Mouse (Mus musculus): ENCODE data around the gene Plpp4.

The Plpp4 gene

DNA sequence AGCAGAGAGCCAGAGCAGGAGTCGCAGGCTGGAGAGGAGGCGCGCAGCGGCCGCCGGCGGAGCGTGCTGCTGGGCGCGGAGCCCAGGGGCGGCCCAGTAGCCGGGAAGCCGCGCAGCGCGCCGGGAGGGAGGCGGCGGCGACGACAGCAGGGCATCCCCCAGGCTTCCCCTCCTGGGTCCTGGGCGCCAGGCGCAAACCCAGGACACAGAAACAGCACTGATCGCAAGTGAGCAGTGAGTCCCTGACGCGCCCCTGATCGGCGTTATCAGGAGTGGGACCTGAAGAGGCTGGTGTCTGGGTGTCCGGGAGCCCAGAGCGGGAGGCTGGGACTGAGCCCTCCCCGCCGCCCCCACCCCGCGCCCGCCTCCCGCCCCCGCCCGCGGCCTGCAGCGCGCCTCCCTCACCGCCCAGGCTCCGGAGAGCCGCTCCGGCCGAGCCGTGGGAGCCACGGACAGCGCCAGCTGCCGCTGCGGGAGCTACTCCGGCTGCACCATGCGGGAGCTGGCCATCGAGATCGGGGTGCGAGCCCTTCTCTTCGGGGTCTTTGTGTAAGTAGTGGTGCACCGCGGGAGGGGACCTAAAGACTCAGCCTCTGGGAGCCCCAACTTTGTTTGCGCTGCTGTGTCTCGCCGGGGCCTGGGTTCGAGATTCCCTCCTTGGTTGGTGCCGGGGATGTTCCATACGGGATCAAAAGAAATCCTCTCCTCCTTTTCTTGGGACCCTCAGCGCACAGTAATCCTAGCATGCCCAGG is at the start of gene Plpp4:
Plpp4 (plus strand) TSS at position 411 of the 753 bp plus-strand sequence.
- in situ Hi-C loops (cut with MboI, MseI), result no loop called here

DNA sequence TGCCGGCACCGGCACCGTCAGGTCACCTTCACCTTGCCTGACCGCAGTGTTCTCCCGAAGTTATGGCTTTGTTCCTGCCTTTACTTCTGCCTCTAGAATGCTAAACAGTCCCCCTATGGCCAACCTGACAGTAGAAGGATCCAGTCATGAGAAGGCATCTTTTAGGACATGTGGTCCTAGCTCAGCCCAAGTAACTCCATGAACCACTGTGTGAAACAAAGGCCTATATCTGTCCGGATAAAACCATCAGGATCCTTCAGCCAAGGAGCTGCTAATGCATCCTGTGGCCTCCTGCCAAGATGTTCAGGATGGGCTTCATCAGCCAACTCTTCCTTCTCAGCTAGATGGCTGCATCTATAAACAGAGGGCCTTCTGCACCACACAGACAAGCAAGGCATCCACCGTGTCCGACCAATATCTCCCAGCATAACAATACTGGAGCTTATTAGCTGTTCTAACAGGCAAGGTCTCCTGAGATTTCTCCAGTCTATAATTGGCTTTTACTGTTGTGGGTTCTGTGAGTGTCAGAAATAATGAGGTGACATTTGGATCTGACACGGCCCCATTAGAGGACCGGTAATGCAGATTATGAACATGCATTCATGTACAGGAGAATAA is 40.8 kb upstream of the Plpp4 start:
- in situ Hi-C loops (cut with MboI, MseI), result no loop called here

DNA sequence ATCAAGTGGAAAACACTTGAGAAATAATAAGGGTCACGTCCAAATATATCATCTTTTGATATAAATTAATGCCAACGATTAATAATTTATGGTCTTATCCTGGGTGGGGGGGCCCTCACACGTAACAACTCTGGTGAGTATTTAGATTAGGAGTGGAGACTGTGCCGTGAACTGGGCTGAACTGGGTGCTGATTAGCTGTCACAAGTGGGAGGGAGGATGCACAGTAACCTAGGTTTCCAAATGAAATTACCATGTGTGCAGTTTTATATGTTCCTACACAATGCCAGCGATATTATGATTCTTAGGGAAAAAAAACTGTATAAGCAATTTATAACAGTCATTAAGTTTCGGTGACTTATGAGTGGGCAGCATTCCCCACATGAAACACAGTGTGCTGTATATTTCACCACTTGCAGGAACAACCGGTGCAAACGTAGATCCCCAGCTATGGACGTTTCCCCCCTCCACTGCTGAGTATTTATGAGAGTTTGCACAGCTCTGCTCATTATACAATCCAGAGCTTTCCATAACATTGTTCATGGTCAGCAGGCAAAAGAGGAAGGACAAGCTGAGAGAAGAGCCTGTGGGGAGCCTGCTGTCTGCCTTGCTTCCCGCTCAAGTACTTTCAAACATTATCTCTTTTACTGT is 40.2 kb upstream of the Plpp4 start:
- in situ Hi-C loops (cut with MboI, MseI), result no loop called here

DNA sequence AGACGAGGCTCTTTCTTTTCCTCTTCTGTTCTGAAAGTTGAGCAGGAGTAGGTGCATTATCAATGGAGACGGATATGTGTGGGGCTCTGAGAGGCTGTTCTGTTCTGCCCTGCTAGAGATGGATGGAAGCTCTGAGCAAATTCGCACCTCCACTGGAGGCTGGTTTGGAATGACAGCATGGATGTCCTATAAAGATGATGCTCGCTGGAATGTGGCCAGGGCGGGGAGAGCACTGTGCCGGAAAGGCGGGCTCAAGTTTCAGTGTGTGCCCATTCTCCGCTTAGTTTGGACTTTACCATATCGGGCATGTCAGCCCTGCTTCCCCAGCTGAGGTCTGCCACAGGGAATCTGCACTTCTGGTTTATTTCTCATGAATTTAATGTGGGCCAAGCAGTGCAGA is 35.9 kb upstream of the Plpp4 start:
- in situ Hi-C loops (cut with MboI, MseI), result no loop called here

DNA sequence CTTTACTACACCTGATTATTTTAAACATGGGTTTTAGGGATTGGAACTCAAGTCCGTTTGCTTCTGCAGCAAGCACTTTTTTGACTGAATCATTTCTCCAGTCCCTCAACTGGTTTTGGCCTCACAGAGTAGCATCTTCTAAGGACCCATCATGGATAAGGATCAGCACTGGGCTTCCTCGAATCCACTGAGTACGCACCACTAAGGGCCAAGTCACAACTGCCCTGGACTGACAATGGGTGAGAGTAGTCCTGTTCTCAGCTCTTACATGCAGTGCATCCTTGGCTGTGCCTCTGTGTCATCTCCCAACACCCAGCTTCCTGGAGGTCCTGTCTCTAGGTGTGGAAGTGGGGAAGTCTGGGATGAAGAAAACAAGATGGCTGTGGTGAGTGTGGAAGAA is 35.2 kb upstream of the Plpp4 start:
- in situ Hi-C loops (cut with MboI, MseI), result no loop called here

DNA sequence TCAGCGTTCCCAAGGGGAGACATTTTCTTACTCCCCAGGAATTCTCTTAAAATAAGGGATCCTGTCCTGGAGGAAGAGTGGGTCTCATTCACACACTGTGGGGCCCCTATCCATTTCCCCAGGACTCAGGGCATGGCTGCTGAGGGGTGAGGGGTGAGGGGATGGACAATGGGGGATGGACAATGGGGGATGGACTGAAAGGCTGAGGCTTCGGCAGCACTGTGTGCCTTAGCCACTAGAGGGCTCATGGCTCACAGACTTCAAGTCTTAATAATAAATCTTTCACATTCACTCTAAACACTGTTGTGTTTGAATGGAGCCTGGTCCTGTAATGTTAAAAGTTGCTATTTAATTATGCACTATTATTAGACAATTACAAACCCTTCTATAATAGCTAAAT is 21.4 kb upstream of the Plpp4 start:
- in situ Hi-C loops (cut with MboI, MseI), result no loop called here

DNA sequence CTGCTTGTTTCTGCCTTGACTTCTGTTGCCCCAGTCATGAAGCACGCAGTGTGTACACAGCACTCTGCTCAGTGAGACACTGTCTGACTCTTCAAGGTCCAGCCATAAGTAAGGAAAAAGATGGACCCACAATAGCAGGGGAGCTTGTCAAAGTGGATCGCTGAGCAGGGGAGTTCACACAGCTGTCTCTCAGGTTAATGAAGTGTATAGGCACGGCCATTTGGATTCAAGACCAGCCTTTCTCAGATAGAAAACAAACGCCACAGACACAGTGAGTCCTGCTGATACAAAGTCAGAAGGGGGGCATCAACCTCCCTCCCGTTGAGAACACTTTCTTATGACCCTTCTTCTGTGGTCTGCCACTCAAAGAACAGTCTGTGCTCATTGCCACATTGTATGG is 20.8 kb upstream of the Plpp4 start:
- in situ Hi-C loops (cut with MboI, MseI), result no loop called here

DNA sequence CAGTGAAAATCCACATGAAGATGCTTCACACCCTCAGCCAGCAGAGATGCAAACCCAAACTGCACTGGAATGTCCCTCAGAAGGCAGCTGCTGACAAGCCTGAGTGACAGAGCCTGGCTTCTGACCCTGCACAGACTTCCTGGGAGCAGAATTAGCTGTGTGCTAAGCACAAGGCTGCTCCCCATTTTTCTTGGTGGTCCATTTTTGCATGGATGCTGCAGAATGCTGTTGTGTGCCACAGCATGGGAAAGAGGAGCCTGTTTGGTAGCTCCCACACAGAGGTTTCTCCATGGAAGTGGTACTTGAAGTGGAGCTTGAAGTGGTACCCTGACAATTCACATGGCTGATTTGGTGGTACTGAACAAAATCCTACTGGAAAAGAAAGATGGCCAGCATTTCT is 5.8 kb upstream of the Plpp4 start:
- in situ Hi-C loops (cut with MboI, MseI), result no loop called here

DNA sequence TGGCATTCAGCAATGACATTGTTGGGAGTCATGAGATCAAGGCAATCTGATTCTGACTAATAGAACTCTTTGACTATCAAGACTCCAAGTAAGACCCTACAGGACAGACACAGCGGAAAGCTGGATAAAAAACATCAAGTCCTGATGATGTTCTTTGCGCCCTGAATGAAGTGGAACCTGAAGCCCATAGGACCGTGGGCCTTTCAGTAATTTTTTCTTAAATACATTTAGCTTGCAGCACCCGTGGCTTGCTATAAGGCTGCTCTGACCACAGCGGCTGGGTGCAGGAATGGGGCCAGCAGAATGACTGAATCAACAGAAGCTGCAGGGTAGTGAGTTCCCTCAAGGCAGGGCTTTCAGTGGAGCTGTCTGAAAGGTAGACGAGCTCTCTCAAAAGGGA is 3.4 kb upstream of the Plpp4 start:
- in situ Hi-C loops (cut with MboI, MseI), result no loop called here

DNA sequence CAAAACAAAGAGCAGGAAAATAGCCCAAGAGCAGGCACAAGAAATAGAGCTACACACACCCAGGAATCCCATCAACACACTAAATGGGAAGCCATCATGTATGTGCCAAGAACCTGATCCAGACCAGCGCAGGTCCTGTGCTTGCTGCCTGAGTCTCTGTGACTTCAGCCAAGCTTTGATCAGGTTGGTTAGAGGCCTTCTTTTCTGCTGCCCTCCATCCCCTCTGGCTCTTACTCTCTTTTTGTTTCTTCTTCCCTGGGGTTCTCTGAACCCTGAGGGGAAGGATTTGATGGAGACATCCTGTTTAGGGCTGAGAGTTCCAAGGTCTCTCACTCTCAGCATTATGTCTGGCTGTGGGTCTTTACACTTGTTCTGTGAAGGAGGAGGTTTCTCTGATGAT is 2.7 kb upstream of the Plpp4 start:
- in situ Hi-C loops (cut with MboI, MseI), result no loop called here

DNA sequence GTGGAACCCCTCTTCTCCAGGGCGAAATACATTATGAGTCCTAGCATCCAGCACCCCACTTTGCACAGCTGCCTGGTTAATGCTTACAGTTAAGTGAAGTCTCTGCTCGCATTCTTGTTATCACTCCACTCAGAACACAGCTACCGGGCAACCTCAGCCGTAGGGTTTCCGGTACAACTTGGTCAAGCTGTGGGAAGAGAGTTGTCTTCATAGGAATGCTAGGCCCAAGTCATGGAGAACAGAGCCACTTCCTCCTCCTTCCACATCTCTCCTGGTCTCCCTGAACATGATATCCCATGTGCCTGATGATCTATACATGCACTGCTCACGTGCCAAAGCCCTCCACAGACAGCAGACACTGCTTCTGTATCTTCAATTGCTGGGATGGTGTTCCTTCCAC is 1.4 kb upstream of the Plpp4 start:
- in situ Hi-C loops (cut with MboI, MseI), result no loop called here

DNA sequence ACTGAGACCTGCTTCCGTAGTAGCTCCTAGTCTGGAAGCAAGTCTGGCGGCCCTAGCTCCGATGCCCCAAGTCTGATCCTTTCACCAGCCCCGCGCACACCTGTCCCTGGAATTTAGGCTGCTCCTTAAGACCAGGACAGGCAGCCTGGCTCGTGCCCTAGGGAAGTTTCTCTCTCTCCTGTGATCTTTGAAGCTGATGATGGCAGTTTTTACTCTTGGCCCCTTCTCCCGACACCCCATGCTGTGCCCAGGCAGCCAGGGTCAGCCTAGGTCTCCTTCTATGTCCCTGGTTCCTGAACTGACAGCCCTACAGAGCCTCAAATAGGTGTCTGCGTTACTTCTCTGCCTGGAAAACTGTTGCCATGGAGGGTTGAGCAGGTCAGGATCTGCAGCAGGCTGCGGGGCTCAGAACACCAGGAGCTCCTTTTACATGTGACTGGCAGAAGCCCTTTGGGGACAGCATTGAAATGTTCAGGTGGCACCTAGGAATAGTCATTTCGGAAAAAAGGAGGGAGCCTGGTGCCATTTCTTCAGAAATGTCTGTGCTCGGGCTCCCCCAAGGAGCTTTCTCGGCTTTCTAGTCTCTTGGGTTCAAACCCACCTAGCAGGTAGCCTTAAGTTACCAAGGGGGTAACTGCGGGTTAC is 665 bp downstream of the Plpp4 start:
- in situ Hi-C loops (cut with MboI, MseI), result no loop called here

DNA sequence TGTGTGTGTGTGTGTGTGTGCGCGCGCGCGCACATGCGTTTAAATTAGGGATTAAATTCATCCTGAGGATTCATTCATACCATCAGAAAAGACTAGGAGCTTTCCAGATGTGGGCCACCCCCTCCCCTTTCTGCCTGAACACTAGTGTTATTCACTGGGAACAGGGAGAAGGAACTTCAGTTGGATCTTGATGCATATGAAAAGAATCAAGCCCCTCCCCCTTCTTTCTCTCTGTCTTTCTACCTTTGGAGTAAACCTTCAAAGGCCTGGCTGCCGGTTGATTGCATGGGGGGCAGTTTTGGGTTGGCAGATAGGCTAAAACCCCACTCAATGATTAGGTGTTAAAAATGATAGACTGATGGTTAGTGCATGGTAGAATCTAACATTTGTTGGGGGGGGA is 1.5 kb downstream of the Plpp4 start:
- in situ Hi-C loops (cut with MboI, MseI), result no loop called here

DNA sequence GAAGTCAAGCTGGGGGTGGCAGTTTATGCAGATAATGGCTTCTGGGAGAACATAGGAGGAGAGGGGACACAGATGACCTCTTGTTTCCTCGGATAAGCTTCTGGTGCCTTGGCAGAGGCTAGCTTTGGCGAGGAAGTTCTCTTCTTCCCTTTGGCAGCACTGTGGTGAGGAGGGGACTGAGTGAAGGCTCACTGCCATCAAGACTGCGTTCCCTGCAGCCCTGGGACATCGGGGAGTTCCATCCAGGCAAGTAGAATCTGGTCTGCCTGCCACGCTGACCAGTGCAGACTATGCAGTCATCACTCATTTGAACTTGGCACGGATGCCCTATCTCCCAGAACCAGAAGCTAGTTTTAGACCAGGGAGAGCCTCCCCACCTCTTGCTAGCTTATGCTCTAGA is 2.4 kb downstream of the Plpp4 start:
- in situ Hi-C loops (cut with MboI, MseI), result no loop called here

DNA sequence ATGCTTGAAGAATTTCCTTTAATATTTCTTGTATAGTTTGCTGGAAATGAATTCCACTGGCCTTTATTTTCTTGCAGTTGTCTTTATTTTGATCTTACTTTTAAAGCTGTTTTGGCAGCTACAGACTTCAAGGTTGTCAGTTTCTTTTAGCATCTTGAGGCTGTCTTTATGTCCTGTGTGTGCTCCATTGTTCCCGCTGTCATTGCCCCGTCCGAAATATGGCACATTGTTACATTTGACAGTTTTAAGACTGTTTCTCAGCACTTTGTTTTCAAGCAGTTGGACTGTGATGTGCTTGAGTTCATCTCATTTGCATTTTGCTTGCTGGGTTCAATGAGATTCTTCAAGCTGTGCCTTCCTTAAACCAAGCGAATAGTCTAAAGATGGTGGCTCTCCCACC is 17.0 kb downstream of the Plpp4 start:
- in situ Hi-C loops (cut with MboI, MseI), result no loop called here

DNA sequence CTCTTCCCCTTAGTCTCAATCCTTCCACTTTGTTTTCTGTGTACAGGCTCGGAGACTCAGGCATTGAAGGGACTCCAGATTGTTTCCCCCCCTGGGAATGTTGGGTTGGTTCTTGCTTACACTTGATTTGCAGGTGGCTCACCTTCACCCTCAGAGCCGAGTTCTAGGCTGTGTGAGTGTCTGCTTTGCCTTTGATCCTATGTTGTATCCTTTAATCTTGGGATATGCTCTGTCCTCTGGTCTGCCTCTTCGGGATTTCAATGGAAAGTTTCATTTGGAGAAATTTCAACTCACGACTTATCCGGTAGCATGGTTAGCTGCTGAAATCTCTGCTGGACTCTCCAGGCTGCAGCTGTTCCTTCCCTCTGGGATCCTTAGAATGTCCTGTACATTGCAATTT is 17.9 kb downstream of the Plpp4 start:
- in situ Hi-C loops (cut with MboI, MseI), result no loop called here

DNA sequence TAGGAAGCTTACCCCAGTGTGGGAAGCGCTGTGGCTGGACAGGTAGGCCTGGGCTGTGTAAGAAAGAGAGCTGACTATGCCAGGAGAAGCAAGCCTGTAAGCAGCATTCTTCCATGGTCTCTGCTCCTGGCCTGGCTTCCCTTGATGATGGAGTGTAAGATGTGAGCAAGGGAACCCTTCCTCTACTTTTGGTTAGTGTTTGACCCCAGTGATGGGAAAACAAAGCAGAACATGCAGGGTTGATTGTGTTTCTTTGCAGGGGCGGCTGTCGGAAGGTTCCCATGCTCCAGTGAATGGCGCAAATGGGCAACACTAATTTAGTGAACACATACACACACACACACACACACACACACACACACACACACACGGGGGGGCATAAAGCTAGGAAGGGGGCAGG is 20.9 kb downstream of the Plpp4 start:
- in situ Hi-C loops (cut with MboI, MseI), result no loop called here

DNA sequence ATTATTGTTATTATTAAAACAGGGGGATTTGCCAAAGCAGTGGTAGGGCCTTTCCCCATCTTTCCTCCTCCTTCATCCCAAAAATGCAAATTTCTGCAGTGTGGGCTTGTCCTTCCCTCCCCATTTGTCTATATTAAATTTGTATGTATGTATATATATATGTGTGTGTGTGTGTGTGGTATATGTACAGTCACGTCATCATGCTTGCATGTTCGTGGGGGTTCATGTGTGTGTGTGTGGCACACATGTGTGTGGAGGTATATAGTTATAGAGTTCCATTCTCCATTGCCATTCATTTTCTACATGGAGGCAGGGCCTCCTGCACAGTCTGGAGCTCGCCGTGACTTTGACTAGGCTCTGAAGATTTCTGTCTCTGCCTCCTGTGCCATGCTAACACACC is 22.0 kb downstream of the Plpp4 start:
- in situ Hi-C loops (cut with MboI, MseI), result no loop called here

DNA sequence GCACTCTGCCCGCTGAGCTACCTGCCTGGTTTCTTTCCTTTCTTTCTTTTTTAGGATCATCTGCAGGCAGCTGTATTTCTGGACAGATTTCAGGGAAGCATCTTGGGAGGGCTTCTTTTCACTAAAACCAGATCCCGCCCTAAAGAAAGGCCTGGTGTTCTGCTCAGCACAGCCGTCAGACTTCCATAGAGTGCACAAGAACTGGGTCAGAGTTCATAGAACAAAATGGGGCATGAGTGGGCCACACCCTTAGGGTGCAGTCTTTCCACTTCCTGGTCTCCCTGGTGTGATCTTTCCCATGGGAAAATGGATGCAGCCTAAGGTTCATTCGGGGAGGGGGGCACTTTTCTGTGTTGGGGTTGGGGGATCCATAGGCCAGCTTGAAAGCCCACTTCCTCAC is 22.4 kb downstream of the Plpp4 start:
- in situ Hi-C loops (cut with MboI, MseI), result no loop called here

DNA sequence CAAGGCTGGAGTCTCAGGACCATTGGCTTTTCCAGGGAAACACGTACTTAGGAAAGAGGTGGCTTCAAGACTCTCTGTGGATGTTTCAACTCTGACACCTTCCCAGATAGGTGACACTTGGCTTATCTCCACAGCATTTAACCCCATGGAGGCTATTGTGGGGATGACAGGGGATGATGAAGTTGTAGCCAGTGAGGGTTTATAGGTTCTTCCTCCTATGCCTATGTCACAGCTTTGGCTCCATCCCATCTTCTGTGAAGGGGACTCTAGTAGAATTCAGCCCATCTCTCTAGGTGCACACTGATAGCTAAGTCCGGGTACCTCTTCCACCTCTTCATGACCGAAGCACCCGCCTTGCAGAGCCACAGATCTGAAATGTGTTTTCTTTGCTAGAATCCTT is 25.1 kb downstream of the Plpp4 start:
- in situ Hi-C loops (cut with MboI, MseI), result no loop called here

DNA sequence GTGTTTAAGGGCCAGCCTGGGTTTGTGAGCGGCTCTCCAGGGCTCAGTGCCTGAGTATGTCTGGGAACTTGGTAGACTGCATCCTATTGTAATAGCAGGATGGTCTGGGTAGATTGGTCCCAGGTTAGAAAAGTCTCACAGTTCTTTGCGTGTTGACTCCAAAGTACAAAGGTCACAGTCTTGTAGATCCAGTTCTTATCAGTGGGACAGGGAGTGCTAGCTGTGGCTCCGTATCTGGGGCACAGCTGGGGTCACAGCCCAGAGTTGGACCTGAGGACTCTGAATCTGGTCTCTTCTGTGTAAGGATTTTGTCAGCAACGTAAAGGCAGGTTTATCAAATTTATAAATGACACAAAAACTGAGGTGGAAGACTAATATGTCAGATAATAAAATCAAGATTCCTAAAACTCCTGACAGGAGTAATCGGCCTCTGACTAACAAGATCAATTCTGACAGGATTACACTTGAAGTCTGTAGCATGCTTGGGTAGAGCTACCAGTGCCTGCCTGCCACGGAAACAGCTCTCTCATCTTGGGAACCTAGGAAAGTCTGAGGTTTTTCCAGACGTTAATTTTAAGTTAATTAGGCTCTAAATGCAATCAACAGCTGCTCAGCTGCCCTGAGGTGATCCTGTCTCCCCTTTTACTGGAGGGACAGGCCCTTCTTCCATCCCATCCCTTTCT is 28.5 kb downstream of the Plpp4 start:
- in situ Hi-C loops (cut with MboI, MseI), result no loop called here

DNA sequence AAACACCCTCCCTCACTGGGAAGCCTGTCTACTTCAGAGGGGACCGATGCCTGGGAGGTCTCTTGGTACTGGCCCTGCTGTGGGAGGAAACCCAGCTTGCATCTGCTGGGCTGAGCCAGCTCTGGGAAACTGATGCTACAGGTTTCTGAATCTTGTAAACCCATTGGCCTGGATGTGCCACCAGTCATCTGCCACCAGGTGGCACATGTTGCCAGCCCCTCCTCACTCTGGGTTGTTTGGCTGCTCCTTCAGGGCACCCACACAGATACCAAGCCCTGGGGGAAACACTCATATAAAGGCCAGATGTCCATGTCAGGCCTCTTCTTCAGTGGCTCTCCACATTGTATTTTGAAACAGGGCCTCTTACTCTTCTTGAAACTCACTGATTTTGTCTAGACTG is 36.4 kb downstream of the Plpp4 start:
- in situ Hi-C loops (cut with MboI, MseI), result no loop called here

All from T-helper 2 cell (primary cell).